Mouse (Mus musculus) neutrophil, adult 59 days (primary cell): Measurements from ENCODE around the gene Phactr1. TPM values are rescaled to one million over a fixed set of nuclear protein-coding genes. Genes with fewer than 3 reads are reported as not detected.

ENCODE experiments used
- total RNA-seq, 2 experiments: library from RNA; stranded (reverse); gene quantifications; 1 replicate in 1 of 2; 2 replicates in 1 of 2; pipeline ENCODE4 v1.2.4; 2023

Gene Phactr1
- total RNA-seq = under 1 TPM in 1 of 2 experiments, not detected in 1; 0.22 TPM

DNA sequence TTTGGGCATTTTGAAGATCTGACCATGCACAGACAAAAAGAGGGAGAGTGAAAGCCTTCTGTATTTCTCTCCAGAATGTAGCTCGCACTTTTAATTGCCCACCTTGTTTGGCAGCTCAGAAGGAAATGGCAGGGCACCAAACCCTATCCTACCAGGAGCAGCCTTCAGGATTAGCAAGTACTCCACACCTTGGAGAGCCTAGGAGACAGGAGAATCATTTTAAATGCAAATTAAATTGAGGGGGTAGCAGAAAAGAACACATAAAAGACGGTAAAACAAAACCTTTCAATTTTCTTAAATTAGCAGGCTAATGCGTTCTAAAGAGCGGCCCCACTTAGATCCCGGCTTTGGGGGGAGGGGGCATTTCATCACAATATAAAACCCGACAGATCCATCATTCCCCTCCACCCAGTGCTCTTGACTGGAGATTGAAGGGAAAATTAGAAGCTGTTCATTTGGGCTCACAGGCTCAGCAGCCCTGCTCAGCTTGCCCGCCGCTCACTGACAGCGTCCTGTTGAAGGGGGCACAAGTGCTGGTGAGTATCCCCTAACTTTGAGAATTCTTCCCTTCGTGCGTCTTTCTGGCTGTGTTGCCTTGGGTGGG lies at the start of gene Phactr1:
Phactr1 (plus strand) TSS at position 233 of the 604 bp plus-strand sequence.

DNA sequence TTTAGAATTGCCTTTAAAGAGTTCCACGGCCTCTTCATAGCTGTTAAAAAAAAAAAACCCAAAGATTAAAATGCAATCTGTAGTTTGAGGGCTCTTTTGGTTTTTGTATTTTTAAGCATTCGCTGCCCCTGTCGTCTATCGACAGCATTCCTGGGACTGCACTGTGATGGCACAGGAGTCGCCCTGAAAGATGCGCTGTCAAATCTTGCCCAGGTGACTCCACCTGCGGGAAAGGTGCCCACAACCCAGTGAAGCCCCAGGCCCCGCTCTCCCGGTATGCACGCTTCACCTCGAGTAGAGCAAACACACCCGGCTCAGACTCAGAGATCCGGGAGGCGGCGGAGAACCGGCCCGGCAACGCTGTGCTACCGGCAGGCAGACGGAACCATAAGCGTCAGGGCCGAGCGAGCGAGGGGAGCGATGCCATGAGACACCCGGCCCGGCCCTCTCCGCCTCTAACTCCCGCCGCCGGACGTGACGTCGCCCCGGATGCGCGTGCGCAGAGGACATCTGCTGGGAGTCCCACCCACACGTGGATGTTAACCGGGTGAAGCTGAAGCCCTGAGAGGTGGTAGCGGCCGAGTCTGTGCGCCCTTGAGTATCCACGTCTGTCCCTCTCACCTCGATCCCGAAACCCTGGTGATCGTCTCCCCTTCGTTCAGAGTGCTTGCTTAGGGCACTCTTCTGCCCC lies 490.7 kb downstream of the Phactr1 start, which contains the start of gene Tbc1d7:
Tbc1d7 (minus strand) TSS at position 482 of the 691 bp plus-strand sequence.

